Mouse (Mus musculus) stomach, embryonic 16.5 days (tissue): ENCODE measurements around the gene Ssc4d. TPM values are rescaled to one million over a fixed set of nuclear protein-coding genes. Genes with fewer than 3 reads are reported as not detected.

Experiments
- ATAC-seq: fragments of 200-750 bp; cut with Nextera tagmentation; 2 replicates; pipeline ENCODE4 v1.8.0; 2017; ENCODE audit warnings: moderate number of reproducible peaks, moderate TSS enrichment; ENCODE audit not compliant: insufficient read depth, low FRiP score
- H3K27ac ChIP-seq: fragments of 300-500 bp; sonication (generic); 2 replicates; pipeline ENCODE4 v1.5.1; 2014; ENCODE audit warnings: low read length
- H3K27me3 ChIP-seq: fragments of 300-500 bp; sonication (generic); 2 replicates; pipeline ENCODE4 v1.6.1; 2014; ENCODE audit warnings: low read length, control low read depth, mixed read lengths; ENCODE audit not compliant: control insufficient read depth, insufficient read depth
- H3K36me3 ChIP-seq: fragments of 300-500 bp; sonication (generic); 2 replicates; pipeline ENCODE4 v1.6.1; 2014; ENCODE audit warnings: low read length; ENCODE audit not compliant: control insufficient read depth, insufficient read depth
- H3K4me1 ChIP-seq: fragments of 300-500 bp; sonication (generic); 2 replicates; pipeline ENCODE4 v1.6.1; 2014; ENCODE audit warnings: low read length, control low read depth, mixed read lengths; ENCODE audit not compliant: control insufficient read depth, insufficient read depth
- H3K4me2 ChIP-seq: fragments of 300-500 bp; sonication (generic); 2 replicates; pipeline ENCODE4 v1.6.1; 2014; ENCODE audit warnings: low read depth, low read length, mixed read lengths
- H3K4me3 ChIP-seq: fragments of 300-500 bp; sonication (generic); replicated peaks from 2 replicates; pipeline ENCODE4 v1.5.1; 2014; ENCODE audit warnings: mild to moderate bottlenecking, low read length
- H3K9ac ChIP-seq: fragments of 300-500 bp; sonication (generic); 2 replicates; pipeline ENCODE4 v1.6.1; 2014; ENCODE audit warnings: low read length
- H3K9me3 ChIP-seq: fragments of 300-500 bp; sonication (generic); replicated peaks from 2 replicates; pipeline ENCODE4 v1.6.1; 2016; ENCODE audit warnings: low read length, control low read depth; ENCODE audit not compliant: control insufficient read depth
- WGBS: fragments of 180-500 bp; shearing (Covaris S2); extraction: QIAGEN DNeasy Blood & Tissue Kit; methylation state at CpG from one replicate; pipeline ENCODE4 v1.1.7; 2014; 5-methylcytosine and 5-hydroxymethylcytosine counted together
- polyA plus RNA-seq: library from polyadenylated mRNA; unstranded; fragments of >200 nt; fragmentation: Nextera tagmentation; extraction: Ambion mirVana; gene quantifications from 2 replicates; pipeline ENCODE4 v1.2.1, GENCODE M21; 2015

The Ssc4d gene
- polyA plus RNA-seq, 1 experiment from 2014 or later, result 2.9 TPM

DNA sequence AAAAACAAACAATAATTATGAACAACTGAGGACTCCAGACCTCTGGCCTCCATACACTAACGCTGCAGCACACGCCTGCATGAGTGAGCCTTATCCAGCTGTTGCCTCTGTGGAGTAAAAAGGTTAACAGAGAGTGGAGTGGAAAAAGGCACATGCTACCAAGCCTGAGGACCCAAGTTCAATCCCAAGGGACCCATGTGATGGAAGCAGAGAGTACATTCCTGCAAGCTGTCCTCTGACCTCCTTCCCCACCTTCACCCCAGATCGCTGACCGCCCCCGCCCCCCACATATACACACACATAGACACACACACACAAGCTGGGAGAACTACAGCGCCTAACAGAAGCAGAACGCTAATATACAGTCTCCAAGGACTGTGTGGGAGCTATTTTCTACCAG lies 50.4 kb downstream of the Ssc4d start:
- no peak overlapping the region for H3K4me3 ChIP-seq
- no peak overlapping the region for H3K4me2 ChIP-seq
- no peaks in the 10 kb centered on the region for H3K9me3 ChIP-seq
- no peak overlapping the region for H3K27ac ChIP-seq
- 87% methylated on average over 7 of the region's 7 CpGs for WGBS
- peaks cover 24% of the 10 kb centered on the region for H3K36me3 ChIP-seq
- no peaks in the 10 kb centered on the region for H3K27me3 ChIP-seq
- no peak for ATAC-seq
- no peak overlapping the region for H3K9ac ChIP-seq
- no peaks in the 10 kb centered on the region for H3K4me1 ChIP-seq

DNA sequence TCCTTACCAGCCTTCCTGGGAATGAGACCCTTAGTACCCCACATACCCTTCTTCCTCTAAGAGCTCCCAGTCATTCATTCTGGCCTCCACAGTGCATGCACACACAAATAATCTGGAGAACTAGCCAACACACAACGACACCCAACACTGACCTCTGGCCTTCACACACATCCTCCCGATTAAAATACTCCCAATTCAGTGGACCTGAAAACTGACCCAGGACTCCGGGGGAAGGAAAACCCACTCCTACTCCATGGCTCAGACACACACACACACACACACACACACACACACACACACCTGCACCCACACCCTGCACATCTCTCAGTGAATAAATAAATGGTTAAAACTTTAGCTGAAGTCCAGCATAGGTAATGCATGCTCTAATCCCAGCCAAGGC lies 54.4 kb downstream of the Ssc4d start:
- Histone ChIP-seq H3K9ac (no peak overlapping the region), H3K9me3 (no peaks in the 10 kb centered on the region), H3K27me3 (no peaks in the 10 kb centered on the region), H3K4me3 (no peak overlapping the region), H3K4me1 (no peaks in the 10 kb centered on the region), H3K36me3 (peaks cover 23% of the 10 kb centered on the region), H3K27ac (no peak overlapping the region), H3K4me2 (no peak overlapping the region)
- 87% methylated on average over 3 of the region's 3 CpGs for WGBS
- ATAC-seq, result no peak

DNA sequence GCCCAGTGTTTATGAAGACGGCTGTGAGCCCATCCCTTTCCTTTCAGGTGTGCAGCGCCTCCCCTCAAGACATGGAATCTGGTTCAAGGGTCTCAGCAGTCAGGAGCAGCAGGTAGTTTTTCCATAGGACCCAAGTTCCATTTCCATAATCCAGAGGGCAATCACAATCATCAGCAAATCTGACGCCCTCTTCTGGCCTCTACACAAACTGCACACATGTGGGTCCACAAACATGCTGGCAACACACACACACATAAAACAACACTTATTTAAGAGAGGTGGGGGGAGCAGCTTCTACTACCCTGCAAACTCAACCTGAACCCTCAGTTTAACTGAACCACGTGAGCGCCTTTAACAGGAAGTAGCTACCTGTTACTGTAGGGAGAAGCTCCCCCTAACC lies 55.7 kb downstream of the Ssc4d start:
- Histone ChIP-seq H3K27ac (no peak overlapping the region), H3K9ac (no peak overlapping the region), H3K4me2 (no peak overlapping the region), H3K4me3 (no peak overlapping the region), H3K4me1 (no peaks in the 10 kb centered on the region), H3K9me3 (no peaks in the 10 kb centered on the region), H3K36me3 (peaks cover 23% of the 10 kb centered on the region), H3K27me3 (no peaks in the 10 kb centered on the region)
- WGBS, result 91% methylated on average over 5 of the region's 5 CpGs
- ATAC-seq, result no peak

DNA sequence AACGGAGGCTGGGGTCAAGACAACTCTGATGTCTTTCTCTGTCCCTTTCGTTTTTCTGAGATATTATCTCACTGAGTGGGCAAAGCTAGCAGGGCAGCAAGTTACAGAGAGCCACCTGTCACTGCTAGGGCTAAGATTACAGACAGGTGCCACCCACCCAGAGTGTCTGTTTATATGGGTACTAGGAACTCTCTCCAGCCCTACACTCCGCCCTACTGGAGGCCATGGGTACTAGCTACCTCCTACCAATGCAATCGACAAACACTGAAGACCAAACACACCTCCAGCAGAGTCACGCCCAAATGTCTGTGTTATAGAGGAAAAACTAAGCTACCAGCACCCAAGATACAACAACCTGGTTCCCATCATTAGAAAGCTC lies 56.3 kb downstream of the Ssc4d start:
- peaks cover 23% of the 10 kb centered on the region for H3K36me3 ChIP-seq
- H3K27ac ChIP-seq, result no peak overlapping the region
- H3K9ac ChIP-seq, result no peak overlapping the region
- H3K9me3 ChIP-seq, result no peaks in the 10 kb centered on the region
- H3K4me1 ChIP-seq, result peaks cover 5% of the 10 kb centered on the region; the same call in 1 of the 2 replicates
- 89% methylated on average over 5 of the region's 5 CpGs for WGBS
- no peak overlapping the region for H3K4me2 ChIP-seq
- no peak overlapping the region for H3K4me3 ChIP-seq
- no peak for ATAC-seq
- no peaks in the 10 kb centered on the region for H3K27me3 ChIP-seq

DNA sequence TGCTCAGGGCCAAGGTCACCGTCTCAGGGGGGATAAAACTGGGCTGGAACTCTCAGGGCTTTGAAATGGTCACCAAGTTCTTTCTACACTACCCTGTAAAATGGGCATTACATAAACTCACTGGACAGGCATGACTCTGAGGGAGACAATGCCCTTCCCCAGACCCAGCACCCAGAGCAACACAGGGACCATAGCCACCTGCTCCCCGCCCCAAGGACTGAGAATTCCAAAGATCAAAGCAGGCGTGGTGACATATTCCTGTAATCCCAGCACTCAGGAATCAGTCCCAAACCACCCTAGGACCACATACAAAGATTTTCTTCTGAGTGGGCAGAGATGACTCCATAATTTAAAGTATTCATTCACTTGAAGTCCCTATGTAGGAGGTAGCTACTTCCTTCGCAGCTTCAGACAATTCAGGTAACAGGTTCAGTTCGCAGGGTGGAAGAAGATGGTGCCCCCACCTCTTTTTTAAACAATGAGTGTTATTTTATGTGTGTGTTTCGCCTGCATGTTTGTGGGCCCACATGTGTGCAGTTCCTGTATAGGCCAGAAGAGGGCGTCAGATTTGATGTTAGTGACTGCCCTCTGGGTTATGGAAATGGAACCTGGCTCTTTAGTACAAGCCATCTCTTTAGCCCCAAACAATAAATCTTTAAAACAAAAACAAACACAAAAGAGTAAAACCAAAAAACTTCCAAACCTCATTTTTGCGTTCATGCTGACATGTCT lies 56.8 kb downstream of the Ssc4d start:
- WGBS, result 92% methylated on average over 8 of the region's 8 CpGs
- H3K36me3 ChIP-seq, result peaks cover 19% of the 10 kb centered on the region
- ATAC-seq, result no peak

DNA sequence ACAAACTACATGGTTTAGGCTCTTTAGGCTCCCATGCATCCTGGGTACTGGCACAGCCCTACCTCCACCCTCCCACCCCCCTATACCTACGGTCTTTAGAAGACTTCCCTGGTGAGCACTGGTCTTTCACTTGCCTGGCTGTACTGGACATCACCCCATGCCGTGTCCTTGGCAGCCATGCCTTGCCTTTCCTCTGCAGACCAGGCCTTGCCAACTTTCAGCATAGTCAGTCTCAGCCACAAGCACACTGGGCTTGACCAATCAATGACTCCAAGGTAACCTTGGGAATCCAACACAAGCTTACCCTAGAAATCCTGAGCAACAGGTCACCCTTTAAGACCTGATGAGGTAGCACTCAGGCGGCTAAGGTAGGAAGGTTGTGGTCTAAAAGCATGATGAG lies 57.7 kb downstream of the Ssc4d start:
- Histone ChIP-seq H3K4me3 (no peak overlapping the region), H3K9ac (no peak overlapping the region), H3K9me3 (no peaks in the 10 kb centered on the region), H3K36me3 (peaks cover 14% of the 10 kb centered on the region; the same call in 1 of the 2 replicates), H3K4me2 (no peak overlapping the region), H3K27me3 (no peaks in the 10 kb centered on the region), H3K4me1 (peaks cover 5% of the 10 kb centered on the region; the same call in 1 of the 2 replicates), H3K27ac (no peak overlapping the region)
- no peak for ATAC-seq
- 94% methylated on average over 3 of the region's 3 CpGs for WGBS

More for the DNA sequence above, 56.8 kb downstream of the Ssc4d start:
- no peak overlapping the region for H3K4me3 ChIP-seq
- no peaks in the 10 kb centered on the region for H3K27me3 ChIP-seq
- peaks cover 5% of the 10 kb centered on the region; the same call in 1 of the 2 replicates for H3K4me1 ChIP-seq
- H3K27ac ChIP-seq, result no peak overlapping the region
- H3K9me3 ChIP-seq, result no peaks in the 10 kb centered on the region
- no peak overlapping the region for H3K4me2 ChIP-seq
- H3K9ac ChIP-seq, result no peak overlapping the region

DNA sequence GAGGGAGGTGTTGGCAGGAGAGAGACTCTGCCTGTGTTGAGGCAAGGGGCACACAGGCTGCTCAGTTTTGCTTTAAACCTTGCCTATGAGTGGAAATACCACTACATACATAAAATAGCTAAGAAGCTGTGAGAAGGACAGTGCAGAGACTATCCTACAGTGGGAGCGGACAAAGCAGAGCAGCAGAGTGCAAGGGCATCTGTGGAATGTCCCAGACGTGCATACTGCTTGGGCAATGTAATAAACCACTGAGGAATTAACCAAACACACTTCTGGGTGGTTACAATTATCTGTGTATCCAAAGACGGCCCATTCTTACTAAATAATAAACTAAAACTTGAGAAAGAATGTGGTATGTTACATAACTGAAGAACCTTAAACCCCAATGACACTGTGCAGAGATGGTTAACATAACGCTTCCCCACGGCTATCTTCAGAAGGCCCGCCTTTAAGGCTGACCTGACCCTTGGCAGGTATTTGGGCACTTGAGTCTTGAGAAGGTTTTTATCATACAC lies 58.2 kb downstream of the Ssc4d start:
- WGBS, result 75% methylated on average over 6 of the region's 6 CpGs
- Histone ChIP-seq H3K9me3 (no peaks in the 10 kb centered on the region), H3K36me3 (peaks cover 15% of the 10 kb centered on the region), H3K9ac (no peak overlapping the region), H3K27me3 (no peaks in the 10 kb centered on the region), H3K4me1 (peaks cover 5% of the 10 kb centered on the region; the same call in 1 of the 2 replicates), H3K27ac (no peak overlapping the region), H3K4me3 (no peak overlapping the region), H3K4me2 (no peak overlapping the region)
- no peak for ATAC-seq

DNA sequence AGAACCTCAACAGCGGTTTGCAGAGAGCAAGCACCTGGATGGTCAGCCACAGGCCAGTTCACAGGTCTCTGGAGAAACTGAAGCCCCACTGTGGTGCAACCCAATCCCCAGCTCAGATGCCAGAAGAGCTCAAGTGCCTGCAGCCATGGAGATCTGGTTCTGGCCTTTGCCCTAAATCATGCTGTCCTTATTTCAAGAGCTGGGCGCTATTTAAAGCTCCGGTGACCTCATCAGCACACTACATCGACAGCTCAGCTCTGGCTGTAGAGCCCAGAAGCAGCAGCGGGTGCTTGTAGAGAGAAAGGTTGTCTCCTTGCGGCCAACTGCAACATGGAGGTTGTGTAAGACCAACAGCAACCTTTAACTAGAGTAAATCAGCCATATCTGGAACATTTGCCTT lies 60.2 kb downstream of the Ssc4d start:
- H3K36me3 ChIP-seq, result peaks cover 16% of the 10 kb centered on the region
- H3K4me1 ChIP-seq, result peaks cover 5% of the 10 kb centered on the region; the same call in 1 of the 2 replicates
- no peaks in the 10 kb centered on the region for H3K9me3 ChIP-seq
- ATAC-seq, result no peak
- no peak overlapping the region for H3K4me2 ChIP-seq
- WGBS, result 78% methylated on average over 6 of the region's 6 CpGs
- no peak overlapping the region for H3K9ac ChIP-seq
- no peak overlapping the region for H3K4me3 ChIP-seq
- no peak overlapping the region for H3K27ac ChIP-seq
- H3K27me3 ChIP-seq, result no peaks in the 10 kb centered on the region

DNA sequence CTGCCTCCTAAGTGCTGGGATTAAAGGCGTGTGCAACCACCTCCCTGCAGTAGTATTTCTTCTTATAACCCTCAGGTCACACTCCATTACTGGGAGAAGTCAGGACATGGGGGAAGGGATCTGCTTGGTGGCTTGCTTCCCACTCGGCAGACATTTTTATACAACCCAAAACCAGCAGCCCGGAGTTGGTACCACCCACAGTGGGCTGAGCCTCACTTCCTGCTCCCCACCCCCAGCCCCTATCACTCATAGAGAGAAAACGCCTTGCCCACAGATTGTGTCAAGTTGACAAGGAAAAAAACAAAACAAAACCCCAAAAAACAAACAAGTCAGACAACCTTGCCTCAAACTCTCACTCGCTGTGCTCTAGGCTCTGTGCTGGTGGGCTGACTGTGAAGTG lies 61.1 kb downstream of the Ssc4d start:
- H3K36me3 ChIP-seq, result peaks cover 16% of the 10 kb centered on the region

More for the DNA sequence above, 61.1 kb downstream of the Ssc4d start:
- Histone ChIP-seq H3K9ac (no peak overlapping the region), H3K4me2 (no peak overlapping the region), H3K9me3 (no peaks in the 10 kb centered on the region), H3K4me1 (peaks cover 5% of the 10 kb centered on the region; the same call in 1 of the 2 replicates), H3K4me3 (no peak overlapping the region), H3K27ac (no peak overlapping the region), H3K27me3 (no peaks in the 10 kb centered on the region)
- ATAC-seq, result no peak
- WGBS, result 67% methylated on average over 5 of the region's 5 CpGs
